Mouse (Mus musculus): ENCODE results near the gene Gm6377. TPM values are rescaled to one million over a fixed set of nuclear protein-coding genes. Genes with fewer than 3 reads are reported as not detected.

Gene Gm6377
- 35.7 TPM for polyA plus RNA-seq (2015; fragmentation: Illumina TruSeq; extraction: RNeasy Lipid Tissue Mini Kit (QIAGEN cat#74804); ENCODE audit: insufficient read depth, low replicate concordance)

DNA sequence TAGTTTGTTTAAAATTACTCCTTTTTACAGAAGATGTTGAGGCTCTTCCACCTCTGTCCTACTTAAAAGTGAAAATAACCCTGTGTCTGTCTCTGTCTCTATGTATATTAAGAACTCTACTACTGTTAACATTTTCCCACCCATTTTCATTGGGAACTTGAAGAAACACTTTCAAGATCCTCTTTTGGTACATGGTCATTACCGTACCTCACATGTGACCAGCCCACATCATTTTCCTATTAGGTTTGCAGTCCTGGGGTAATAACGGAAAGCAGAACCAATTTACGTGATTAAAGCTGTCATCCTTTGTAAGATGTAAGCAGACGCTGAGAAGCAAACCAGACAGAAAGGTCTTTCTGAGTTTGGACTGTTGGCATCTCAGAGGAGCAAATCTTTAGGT, at the start of gene Gm6377:
TSS of gene Gm6377 (plus strand) at position 289 of the 400 bp plus-strand sequence.

Other genes starting within 250 kb of the Gm6377 start
- gene Hmgn5, start 183.4 kb upstream of the Gm6377 start, polyA plus RNA-seq (2015; fragmentation: Illumina TruSeq; extraction: RNeasy Lipid Tissue Mini Kit (QIAGEN cat#74804); ENCODE audit: insufficient read depth, low replicate concordance): 45.2 TPM
- 145 TPM for gene Sh3bgrl, start 101.4 kb upstream of the Gm6377 start, polyA plus RNA-seq (2015; fragmentation: Illumina TruSeq; extraction: RNeasy Lipid Tissue Mini Kit (QIAGEN cat#74804); ENCODE audit: insufficient read depth, low replicate concordance)